8 mouse cellular contexts compared by ENCODE assay signal in genomic region chr3:146499431-146500002, GRCm38 (mm10). TPM values are rescaled to one million over a fixed set of nuclear protein-coding genes. Genes with fewer than 3 reads are reported as not detected.
DNase-seq lines count a peak whose midpoint lies in the region; ATAC-seq and TF ChIP-seq lines count a peak whose summit lies in the region.

Gene Spata1 (minus strand): TSS chr3:146499753.
Gene Gng5 (plus strand): TSS chr3:146499807.

- TF ChIP-seq EP300 in lung, postnatal 0 days (IDR thresholded peaks at IDR 0.05), result no peak

- peak within 1 kb of the TSS; percentile 94 for H3K9ac ChIP-seq in lung, postnatal 0 days (replicated peaks; ENCODE audit: low read depth)

- H3K36me3 ChIP-seq in lung, postnatal 0 days (ENCODE audit: insufficient read depth, low read length), result no peaks in the 10 kb centered on the region

- ATAC-seq in hematopoietic stem cell, adult 5-6 weeks (replicated peaks in 1 of 2; ENCODE audit: insufficient read depth in 1 of 2, low FRiP score in 2 of 2, low TSS enrichment in 1 of 2, low read depth in 1 of 2, poor library complexity in 2 of 2, severe bottlenecking in 2 of 2), result peak; percentile 62 to 75
- peak; percentile 95 for ATAC-seq in lung, postnatal 0 days

- TF ChIP-seq POLR2A in cerebellum, adult 2 months (IDR thresholded peaks at IDR 0.05; ENCODE audit: borderline replicate concordance, insufficient read depth, low read length), result no peak

- peaks cover 8% of the 10 kb centered on the region; the same call in 1 of the 2 replicates for H3K27me3 ChIP-seq in cerebellum, adult 2 months (ENCODE audit: control insufficient read depth, insufficient read depth, low read length)
- H3K27me3 ChIP-seq in lung, postnatal 0 days (replicated peaks; ENCODE audit: insufficient read depth, low read length), result no peaks in the 10 kb centered on the region

- no peak for TF ChIP-seq CTCF in cerebellum, adult 2 months (IDR thresholded peaks at IDR 0.05; ENCODE audit: borderline replicate concordance, insufficient read depth, low read depth, low read length)
- 0 out of 2 replicates have a peak, but pooled peaks have one; percentile 3 for TF ChIP-seq CTCF in lung, postnatal 0 days (IDR thresholded peaks at IDR 0.05)

- 1% methylated on average over 83 of the region's 88 CpGs for WGBS in cerebellum, adult 2 months
- 1% methylated on average over 20 of the region's 88 CpGs for WGBS in lung, postnatal 0 days

- H3K9me3 ChIP-seq in lung, postnatal 0 days (ENCODE audit: low read length), result no peaks in the 10 kb centered on the region

- DNase-seq in MEL-GATA-1-ER (ENCODE audit: extremely low read depth, low read depth), result peak; percentile 47
- DNase-seq in cerebellum, adult 2 months, result peak; percentile 34
- DNase-seq in forelimb bud, embryonic 11.5 days (ENCODE audit: low read depth, low spot score), result peak; percentile 87
- DNase-seq in layer of hippocampus, adult 9-11 months, result peak; percentile 70
- peak; percentile 97 for DNase-seq in lung, postnatal 0 days (ENCODE audit: low spot score)
- peak; percentile 86 for DNase-seq in ovary, adult 18-20 months (ENCODE audit: low spot score)
- DNase-seq in thymus, postnatal 0 days (ENCODE audit: low spot score), result peak; percentile 95

- no peaks in the 10 kb centered on the region for H3K4me1 ChIP-seq in cerebellum, adult 2 months (ENCODE audit: control insufficient read depth, insufficient read depth, low read length)
- peaks cover 3% of the 10 kb centered on the region; the same call in 1 of the 2 replicates for H3K4me1 ChIP-seq in lung, postnatal 0 days (ENCODE audit: insufficient read depth, low read depth, low read length)

- peak within 1 kb of the TSS; percentile 64 for H3K4me2 ChIP-seq in lung, postnatal 0 days (replicated peaks; ENCODE audit: low read depth, low read length)

- H3K4me3 ChIP-seq in cerebellum, adult 2 months (replicated peaks; ENCODE audit: insufficient read depth, low read depth, low read length), result peak within 1 kb of the TSS; percentile 51
- peak within 1 kb of the TSS; percentile 96 for H3K4me3 ChIP-seq in lung, postnatal 0 days (ENCODE audit: low read depth, low read length)

- no peak within 1 kb of the TSS for H3K27ac ChIP-seq in cerebellum, adult 2 months (ENCODE audit: insufficient read depth, low read length)
- H3K27ac ChIP-seq in lung, postnatal 0 days (ENCODE audit: low read length), result peak within 1 kb of the TSS; percentile 99

RNA-seq across cellular contexts. Expression of gene Spata1, which starts in this region (rescaled TPM):
- 2.6 and 2.7 TPM in 2 replicates for polyA plus RNA-seq in cerebellum, adult 2 months (2012; rRNA removed)
- 13.7 and 25.0 TPM in 2 replicates for total RNA-seq in hematopoietic stem cell, adult 5-6 weeks (2017)
- 4.4 and 5.8 TPM in 2 replicates for polyA plus RNA-seq in lung, postnatal 0 days (2015; fragmentation: Nextera tagmentation; extraction: Ambion mirVana)
- polyA plus RNA-seq in thymus, postnatal 0 days (2015; fragmentation: Nextera tagmentation; extraction: Ambion mirVana), result 5.7 and 8.1 TPM in 2 replicates

RNA-seq across cellular contexts. Expression of gene Gng5, which starts in this region (rescaled TPM):
- polyA plus RNA-seq in cerebellum, adult 2 months (2012; rRNA removed), result 90.7 and 93.9 TPM in 2 replicates
- 135 and 143 TPM in 2 replicates for total RNA-seq in hematopoietic stem cell, adult 5-6 weeks (2017)
- 1,414 and 1,430 TPM in 2 replicates for polyA plus RNA-seq in lung, postnatal 0 days (2015; fragmentation: Nextera tagmentation; extraction: Ambion mirVana)
- 1,086 and 1,155 TPM in 2 replicates for polyA plus RNA-seq in thymus, postnatal 0 days (2015; fragmentation: Nextera tagmentation; extraction: Ambion mirVana)

Comparison
In these comparisons a context has a peak if more than half of its experiments do, and no peak if none do; other contexts are left out.
1. RNA of gene Gng5 (polyA plus RNA-seq): 1,414 to 1,430 TPM in lung, postnatal 0 days and 1,086 to 1,155 TPM in thymus, postnatal 0 days; 90.7 to 93.9 TPM in cerebellum, adult 2 months; every median in the first group is over 10 times any median in the second.
2. DNase-seq: peak in every context shown above with its lines; median percentile 97 in lung, postnatal 0 days; 95 in thymus, postnatal 0 days; 87 in forelimb bud, embryonic 11.5 days; 86 in ovary, adult 18-20 months; 70 in layer of hippocampus, adult 9-11 months; 47 in MEL-GATA-1-ER; 34 in cerebellum, adult 2 months.